ENCODE assay signal across 9 mouse cellular contexts in genomic region chr17:84085232-84085631, GRCm38 (mm10).
DNase-seq lines count a peak whose midpoint lies in the region; ATAC-seq lines count a peak whose summit lies in the region.
"Had no signal": no experiment of that assay in that cellular context is flagged by ENCODE, and none has a peak within 500 bp of the region (broad histone marks: within the 10 kb centered on the region; RNA-seq: fewer than 3 reads in every experiment).

No protein-coding gene starts in this region.

- no peak overlapping the region for H3K4me3 ChIP-seq in brown adipose tissue, adult 24 weeks (ENCODE audit: insufficient read depth, low read depth, low read length)
- H3K4me3 ChIP-seq in forebrain, embryonic 15.5 days, result no peak overlapping the region
- H3K4me3 ChIP-seq: limb, embryonic 13.5 days had no signal

- H3K27me3 ChIP-seq in forebrain, embryonic 15.5 days, result no peaks in the 10 kb centered on the region
- H3K27me3 ChIP-seq: limb, embryonic 13.5 days had no signal

- intact Hi-C loops in left cerebral cortex, postnatal 4 days (cut with DNase I), result no loop called here

- no peaks in the 10 kb centered on the region for H3K36me3 ChIP-seq in forebrain, embryonic 15.5 days
- H3K36me3 ChIP-seq: limb, embryonic 13.5 days had no signal

- no peak overlapping the region for H3K9ac ChIP-seq in forebrain, embryonic 15.5 days (replicated peaks)
- H3K9ac ChIP-seq: limb, embryonic 13.5 days had no signal

- H3K27ac ChIP-seq in brown adipose tissue, adult 24 weeks (replicated peaks; ENCODE audit: low read depth, low read length), result peak overlapping the region; percentile 92
- no peak overlapping the region for H3K27ac ChIP-seq in forebrain, embryonic 15.5 days (replicated peaks)

- 48% methylated on average over 10 of the region's 10 CpGs for WGBS in forebrain, embryonic 15.5 days

- H3K9me3 ChIP-seq in forebrain, embryonic 15.5 days, result no peaks in the 10 kb centered on the region
- H3K9me3 ChIP-seq: limb, embryonic 13.5 days had no signal

- no peak overlapping the region for H3K4me2 ChIP-seq in forebrain, embryonic 15.5 days (replicated peaks)
- H3K4me2 ChIP-seq: limb, embryonic 13.5 days had no signal

- peaks cover 42% of the 10 kb centered on the region for H3K4me1 ChIP-seq in brown adipose tissue, adult 24 weeks (ENCODE audit: control insufficient read depth, insufficient read depth, insufficient read length, low read length)
- H3K4me1 ChIP-seq in forebrain, embryonic 15.5 days, result peaks cover 29% of the 10 kb centered on the region

- ATAC-seq in cerebellum, adult (ENCODE audit: insufficient number of reproducible peaks, low FRiP score, low TSS enrichment), result peak; percentile 28; the same call in 1 of the 2 replicates
- ATAC-seq in forebrain, embryonic 15.5 days (replicated peaks), result no peak

- no peak for DNase-seq in cerebellum, adult 8-10 months
- peak; percentile 70 for DNase-seq in left cerebral cortex, postnatal 4 days
- no peak for DNase-seq in left cerebral cortex, adult 18-20 months (ENCODE audit: low spot score in 2 of 2)
- DNase-seq in kidney, postnatal 14 days, result peak; percentile 32
- DNase-seq in ovary, adult 18-20 months (ENCODE audit: low spot score), result no peak

Comparison
In these comparisons a context has a peak if more than half of its experiments do, and no peak if none do; other contexts are left out.
1. DNase-seq: peak in left cerebral cortex, postnatal 4 days (single experiment) and kidney, postnatal 14 days (single experiment); none in cerebellum, adult 8-10 months (single experiment), left cerebral cortex, adult 18-20 months (0 of 2) and ovary, adult 18-20 months (single experiment).